Mouse (Mus musculus): ENCODE results near the gene Gaa.
"Not testable (repeated sequence)": the region's sequence is repeated elsewhere in the genome, so short reads cannot be mapped to it uniquely, and the experiment has no call there.

Gene Gaa

DNA sequence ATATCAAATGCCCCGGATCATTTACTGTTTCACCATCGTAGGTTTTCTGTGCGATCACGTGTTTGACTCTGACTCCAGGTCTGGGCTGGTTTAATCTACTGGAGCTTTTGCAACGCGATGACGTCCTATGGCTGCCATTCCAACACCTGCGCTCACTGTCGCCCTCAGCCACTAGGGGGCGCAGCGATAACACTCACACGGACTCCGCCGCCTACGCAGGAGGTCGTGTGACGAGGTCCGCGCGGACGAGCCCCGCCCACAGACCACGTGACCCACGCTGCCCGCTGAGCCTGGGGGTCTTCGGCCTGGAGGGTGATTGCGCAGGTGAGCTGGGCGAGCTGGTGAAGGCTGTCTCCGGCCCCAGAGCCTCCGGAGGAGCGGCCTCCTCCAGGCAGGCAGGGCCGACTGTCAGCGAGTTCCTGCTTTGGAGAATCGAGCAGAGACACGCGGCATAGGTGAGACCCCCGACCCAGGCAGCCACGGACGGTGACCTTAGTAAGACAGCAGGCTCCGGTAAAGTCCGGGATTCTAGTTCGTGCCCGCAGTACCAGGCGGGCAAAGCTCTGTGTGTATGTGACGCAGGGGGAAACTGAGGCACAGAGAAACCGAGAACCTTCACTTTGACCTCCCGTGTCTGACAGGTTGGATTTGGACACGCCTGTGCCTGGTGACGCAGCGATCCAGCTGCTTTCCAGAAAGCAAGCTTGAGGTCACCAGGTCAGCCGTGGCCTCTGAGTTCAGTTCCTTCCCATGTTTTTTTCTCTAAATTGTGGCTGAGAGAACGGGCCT is at the start of gene Gaa:
TSS of gene Gaa (plus strand) at position 120 of the 789 bp plus-strand sequence.
- DNase-seq: peak; percentile 98

DNA sequence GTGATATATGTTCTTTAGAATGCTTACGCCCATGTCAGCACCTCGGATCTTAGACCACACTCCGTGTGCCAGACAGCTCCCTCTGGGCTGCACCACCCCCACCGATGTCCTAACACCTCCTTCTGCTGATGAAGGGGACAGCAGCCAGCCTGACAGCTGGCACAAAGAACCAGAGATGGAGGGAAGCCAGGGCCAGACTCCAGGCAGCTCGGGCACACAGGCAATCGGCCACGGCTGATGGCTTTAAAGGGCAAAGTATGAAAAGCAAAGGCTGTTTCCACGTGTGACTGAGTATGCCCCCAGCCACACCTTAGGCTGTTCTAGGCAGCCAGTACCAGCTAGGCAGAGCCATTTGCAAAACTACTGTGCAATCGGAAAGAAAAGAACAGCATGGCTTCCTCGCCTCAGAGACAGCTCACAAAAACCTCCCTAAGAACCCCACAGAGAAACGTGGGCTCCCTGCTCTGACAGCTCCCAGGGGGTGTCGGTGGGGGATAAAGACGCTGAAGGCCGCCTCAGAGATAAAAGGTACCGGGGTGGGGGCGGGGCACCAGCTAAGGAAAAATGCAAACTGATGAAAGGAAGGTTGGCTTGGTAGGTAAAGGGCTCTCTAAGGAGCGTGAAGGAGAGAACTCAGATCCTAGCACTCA is 47.7 kb upstream of the Gaa start:
- peak; percentile 91 to 94 for DNase-seq

DNA sequence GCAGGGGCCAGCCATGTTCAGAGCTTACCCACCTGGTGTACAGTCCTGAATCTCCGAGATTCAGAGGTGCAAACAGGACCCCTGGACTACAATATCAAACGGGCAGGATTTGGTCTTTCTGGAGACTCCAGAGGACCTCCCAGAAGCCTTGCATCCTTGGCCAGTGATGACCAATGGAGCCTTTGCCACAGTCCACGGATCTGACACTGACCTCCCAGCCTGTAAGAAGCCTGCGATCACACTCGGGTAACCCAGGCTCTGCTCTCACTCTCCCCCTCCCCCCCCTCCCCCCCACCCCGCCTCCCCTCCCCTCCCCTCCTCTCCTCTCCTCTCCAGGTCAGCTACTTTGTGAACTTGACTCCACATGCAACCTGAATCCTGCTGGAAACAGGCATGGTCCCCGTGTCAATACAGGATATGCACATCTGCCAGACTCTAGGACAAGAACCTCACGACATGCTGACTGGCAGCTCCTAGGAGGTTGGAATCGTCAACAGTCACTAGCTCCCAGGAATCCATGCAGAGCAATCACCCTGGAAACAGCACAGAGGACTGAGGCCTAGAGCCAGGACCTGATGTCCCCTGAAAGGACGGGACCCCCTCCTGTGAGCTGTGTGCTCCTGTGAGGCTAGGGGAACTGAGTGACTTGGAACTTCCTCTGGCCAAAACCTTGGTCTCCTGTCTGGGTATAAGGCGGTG is 45.7 kb upstream of the Gaa start:
- no peak for DNase-seq

DNA sequence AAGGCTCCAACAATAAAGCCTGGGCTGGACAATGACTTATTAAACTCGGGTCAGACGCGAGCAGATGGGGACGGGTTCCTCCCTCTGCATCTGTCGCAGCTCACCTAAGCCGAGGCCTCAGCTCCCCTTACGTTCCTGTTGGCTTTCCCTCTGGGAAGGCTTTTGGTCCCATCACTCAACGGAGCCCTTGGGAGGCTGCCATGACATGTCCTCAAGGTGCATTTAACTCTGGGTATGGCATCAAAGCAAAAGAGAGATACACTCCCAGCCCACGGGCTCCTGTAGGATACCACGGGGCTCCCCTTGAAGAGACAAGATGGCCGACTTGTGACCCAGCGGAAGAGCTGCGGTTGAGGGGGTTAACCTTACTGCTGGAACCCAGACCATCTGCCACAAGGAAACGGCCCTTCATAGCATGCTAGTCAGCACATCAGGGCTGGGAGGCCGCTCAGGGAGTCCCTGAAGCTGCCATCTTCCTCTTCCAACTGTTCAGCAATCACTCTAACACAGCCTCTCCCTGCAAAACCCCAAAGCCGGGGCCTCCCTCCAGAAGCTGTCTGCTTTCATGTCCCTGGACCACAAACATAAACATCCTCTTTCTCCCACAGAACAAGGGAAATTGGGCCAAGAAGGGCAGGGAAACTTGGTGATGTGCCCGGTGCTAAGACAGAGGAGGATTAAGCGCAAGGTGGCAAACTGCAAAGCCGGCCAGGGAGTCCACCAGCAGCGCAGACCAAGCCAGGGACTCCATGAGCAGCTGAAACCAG is 44.4 kb upstream of the Gaa start:
- DNase-seq: peak in 1 of 2 experiments; percentile 43

DNA sequence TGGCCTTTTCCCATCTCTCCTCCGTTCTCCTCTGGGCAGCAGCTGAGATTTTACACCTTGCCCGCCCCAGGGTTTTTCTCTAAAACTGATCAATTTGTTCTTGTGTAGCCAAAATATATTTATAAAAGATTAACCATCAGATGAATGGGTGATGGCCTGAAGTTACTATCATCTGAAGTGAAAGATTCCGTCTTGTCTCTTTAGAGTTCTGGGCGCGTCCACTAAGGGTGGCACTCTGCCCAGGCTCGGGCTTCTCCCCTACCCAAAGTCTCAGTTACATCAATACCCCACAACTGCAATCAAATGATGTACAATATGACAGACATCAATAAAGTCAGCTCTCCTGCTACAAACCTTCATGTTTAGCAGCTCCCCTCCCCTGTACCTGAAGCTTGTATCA is 42.8 kb upstream of the Gaa start:
- DNase-seq: no peak

DNA sequence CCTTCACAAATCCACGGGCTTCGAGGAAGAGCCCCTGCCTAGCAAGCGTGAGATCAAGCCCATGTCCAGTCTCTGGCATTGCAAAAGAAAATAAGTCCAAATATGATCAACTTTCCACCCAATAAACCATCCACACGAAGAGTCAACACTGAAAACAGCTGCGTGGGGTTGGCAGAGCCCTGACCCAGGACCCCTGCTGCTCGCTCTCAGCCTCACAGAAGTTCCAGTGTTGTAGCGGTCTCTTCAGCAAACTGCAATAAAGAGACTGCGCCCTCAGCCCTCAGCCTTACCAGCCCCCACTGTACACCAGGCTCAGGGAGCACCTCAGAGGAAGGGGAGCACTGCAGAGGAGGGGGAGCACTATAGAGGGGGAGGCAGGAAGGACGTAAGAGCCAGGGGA is 42.1 kb upstream of the Gaa start:
- DNase-seq: no peak

DNA sequence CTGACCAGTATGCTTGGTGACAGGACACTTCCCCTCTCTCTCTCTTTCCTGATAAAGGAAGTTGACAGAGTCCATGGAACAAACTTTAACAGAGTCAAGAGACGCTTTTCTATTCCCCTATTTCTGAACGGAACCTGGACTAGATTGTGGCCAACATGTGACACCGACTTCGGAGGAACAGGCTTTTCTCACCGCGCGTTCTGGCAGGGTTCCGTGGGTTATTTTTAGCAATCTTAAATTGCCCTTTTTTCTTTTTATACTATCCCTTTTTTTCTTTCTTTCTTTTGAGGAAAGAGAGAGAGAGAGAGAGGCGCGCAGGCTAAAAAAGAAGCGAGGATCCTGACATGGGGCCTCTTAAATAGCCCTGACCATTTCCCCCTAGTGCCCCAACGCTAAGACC is 40.1 kb upstream of the Gaa start:
- peak in 1 of 2 experiments; percentile 42 for DNase-seq

DNA sequence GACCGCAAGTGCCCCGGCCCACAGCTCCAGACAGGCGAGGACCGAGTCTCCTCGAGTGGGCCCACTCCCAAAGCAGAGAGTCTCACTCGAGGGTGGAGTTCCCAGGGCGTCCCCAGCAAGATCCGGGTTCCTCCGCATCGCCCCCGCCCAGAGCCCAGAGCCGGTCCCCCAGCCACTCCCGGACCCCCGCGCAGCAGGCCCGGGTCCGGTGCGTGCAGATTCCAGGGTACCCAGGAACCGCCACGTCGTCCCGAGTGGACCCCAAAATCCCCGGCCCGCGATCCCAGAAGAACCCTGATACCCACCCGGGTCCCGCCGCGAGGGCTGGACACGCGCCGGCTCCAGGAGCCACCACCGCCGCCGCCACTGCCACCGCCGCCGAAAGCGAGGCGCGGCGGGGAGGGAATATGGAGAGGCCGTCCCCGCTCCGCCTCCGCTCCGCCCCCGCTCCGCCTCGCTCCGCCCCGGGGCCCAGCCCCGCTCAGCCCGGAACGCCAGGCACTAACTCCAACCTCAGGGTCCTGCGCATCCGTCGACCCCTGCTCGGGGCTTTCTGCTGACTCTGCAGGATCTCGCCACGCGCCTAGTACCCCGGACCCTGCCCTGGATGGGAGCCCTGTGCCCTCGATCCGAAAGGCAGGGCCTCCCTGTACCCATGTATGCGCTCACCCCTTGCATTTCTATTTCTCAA is 39.5 kb upstream of the Gaa start, which contains the start of the genes Tbc1d16 and Ccdc40:
TSS of gene Tbc1d16 (minus strand) at position 409 of the 691 bp plus-strand sequence.
TSS of gene Ccdc40 (plus strand) at position 482 of the 691 bp plus-strand sequence.
- DNase-seq: peak; percentile 63 to 73

DNA sequence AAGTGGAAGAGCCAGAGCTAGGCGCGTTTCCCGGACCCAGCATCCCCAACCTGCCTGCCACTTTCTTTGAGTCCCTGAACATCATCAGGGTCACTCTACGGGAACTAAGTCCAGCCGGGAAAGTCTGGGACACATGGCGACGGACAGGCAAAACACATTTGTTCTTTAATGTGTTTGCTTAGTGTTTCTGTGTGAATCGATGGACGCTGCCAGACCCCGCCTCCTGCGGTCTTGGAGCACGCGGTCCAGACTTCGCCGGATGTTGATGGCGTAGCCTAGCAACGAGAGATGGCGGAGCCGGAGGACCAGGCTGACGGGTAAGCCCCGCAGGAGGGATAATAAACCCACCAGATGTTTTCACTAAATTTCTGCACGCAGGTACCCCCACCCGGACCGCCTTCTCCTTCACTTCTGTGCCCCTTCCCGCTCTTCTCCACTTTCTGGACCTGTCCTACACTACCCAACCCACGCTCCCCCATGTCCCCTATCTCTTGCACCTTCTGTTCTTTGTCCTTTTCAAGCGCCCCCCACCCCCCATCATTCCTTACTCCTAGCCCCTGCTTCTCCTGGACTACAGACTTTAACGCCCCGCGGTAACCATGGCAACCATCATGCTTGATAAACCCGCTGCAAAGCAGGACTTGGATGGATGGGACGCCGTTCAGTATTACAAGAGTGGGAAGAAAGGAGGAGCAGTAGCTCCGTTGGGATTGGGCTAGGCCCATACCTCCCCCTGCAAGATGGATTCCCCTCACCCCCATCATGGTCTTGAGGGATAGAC is 38.7 kb upstream of the Gaa start:
- peak in 1 of 2 experiments; percentile 53 for DNase-seq

DNA sequence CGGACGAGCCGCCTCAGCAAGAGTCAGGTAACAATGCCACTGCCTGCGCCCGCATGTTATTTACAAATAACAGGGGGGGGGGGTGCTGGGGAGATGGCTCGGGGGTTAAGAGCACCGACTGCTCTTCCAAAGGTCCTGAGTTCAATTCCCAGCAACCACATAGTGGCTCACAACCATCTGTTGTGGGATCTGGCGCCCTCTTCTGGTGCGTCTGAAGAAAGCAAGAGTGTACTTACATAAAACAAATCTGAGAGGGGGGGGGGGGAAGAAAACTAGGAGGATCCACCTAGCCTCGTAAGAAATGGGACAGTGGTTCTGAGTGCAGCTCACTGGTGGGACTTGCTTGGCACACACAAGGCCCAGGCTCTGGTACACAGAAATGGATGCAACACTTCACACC is 32.9 kb upstream of the Gaa start:
- DNase-seq: no peak

DNA sequence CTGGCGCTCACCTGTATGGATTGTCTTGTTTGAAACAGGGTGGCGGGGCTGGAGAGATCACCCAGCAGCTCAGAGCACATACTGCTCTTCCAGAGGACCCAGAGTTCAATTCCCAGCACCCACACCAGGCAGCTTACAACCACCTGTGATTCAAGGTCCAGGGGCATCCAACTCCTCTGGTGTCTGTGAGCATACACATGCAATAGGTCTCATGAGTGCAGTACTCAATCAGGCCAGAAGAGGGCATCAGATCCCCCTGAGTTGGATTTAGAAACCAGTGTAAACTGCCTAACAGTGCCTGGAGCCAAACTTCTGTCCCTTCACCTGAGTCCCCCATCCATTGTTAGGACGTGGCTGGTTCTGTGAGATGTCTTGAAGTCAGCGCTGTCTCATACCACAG is 32.1 kb upstream of the Gaa start:
- peak; percentile 52 to 66 for DNase-seq

DNA sequence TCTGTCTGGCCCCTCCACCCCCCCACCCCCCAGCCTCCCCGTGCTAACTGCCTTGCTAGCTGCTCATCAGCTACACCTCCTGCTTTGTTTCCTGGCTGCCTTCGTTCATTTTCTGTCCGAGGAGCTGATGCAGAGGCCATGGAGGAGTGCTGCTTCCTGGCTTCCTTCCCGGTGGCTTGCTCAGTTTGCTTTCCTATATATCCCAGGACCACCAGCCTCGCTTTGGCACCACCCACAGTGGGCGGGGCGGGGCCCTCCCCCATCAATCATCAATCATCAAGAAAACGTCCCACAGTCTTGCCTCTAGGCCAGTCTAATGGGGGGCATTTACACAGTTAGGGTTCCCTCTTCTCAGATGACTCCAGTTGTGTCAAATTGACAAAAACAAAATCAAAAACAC is 31.3 kb upstream of the Gaa start:
- no peak for DNase-seq

DNA sequence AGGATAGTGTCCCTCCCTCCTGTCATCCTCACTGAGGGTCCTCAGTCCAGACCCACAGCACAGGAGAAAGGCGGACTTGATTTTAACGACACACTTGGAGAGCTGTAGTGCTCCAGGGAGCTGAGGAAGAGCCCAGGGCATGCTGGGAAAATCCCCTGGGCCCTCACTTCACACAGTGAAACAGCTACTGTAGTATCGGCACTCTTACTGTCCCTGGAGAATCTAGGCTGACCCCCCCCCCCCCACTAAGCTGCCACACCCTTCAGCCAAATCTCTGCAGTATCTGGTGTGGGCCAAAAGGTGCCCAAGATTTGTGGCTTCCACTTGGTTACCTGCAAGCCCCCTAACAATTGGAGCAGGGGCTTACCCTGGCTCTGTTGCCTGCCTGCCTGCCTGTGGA is 30.7 kb upstream of the Gaa start:
- DNase-seq: no peak

DNA sequence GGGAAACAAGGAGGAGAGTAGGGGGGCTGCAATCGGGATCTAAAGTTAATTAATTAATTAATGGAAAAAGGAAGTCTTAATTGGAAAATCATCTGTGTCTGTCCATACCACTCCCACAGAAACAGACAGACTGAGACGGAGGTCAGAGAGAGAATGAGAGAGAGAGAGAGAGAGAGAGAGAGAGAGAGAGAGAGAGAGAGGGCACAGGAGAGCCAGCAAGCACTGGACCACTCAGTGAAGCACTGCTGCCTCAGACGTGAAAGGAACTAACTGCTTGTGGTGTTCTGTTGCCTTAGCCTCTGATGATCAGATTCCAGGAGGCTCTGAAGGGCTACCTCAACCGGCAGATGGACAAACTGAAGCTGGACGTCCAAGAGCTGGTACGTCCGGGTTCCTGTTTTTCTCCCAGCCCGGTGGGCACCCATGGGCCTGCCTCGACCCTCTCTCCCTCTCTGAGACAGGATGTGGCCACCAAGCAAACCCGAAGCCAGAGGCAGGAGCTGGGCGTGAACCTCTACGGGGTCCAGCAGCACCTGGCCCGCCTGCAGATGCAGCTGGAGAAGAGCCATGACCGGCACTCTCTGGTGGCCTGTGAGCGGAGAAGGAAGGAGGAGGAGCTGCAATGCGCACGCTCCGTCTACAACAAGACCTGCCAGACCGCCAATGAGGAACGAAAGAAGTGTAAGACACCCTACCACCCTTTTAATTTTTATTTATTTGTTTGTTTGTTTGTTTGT is 30.0 kb upstream of the Gaa start:
- DNase-seq: no peak

DNA sequence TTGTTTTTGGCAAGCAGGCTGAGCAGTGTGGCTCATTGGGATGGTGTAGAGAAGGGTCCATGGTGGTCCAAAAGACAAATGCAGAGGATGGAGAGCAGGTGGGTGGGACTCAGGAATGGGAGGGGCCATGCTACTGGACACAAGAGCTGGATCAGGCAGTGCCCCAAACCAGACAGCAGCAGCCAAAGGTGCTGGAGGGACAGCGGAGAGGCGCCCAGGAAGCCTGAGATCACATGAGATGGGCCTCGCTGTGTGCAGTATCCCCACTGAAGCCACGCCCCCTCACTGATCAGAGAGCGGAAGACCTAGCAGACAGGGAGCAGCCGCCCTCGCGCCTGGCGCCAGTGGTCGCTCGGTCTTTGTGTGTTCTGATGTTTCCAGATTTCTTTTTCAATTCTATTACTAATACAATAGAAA is 29.4 kb upstream of the Gaa start:
- DNase-seq: no peak

DNA sequence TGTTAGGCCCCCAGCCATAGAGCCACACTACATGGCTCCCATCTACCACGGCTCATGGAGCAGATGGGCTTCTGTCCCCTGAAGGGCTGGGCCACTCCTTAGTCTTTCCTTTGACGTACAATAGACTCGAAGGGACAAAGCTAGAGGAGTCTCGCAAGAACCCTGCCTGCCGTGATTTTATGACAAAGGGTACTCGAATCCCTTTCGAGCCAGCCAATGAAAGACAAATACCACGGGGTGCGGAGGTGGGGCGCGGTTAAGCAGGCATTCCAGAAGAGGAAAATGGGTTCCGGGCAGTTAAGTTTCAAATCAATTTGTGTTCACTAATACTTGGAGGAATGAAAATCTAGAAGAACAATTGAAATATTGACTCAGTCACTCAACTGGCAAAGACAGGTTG is 28.2 kb upstream of the Gaa start:
- DNase-seq: no peak

DNA sequence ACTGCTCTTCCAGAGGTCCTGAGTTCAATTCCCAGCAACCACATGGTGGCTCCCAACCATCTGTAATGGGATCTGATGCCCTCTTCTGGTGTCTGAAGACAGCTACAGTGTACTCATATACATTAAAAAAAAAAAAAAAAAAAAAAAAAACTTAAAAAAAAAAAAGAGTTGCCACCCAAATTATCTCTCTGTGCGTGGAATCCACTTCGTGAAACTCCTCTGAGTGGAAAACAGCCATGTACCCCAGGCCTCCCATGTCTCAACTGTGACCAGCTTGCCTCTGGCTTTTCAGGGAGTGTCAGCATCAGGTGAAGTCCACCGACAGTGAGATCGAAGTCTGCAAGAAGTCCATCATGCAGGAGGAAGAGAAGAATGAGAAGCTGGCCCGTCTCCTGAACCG is 22.1 kb upstream of the Gaa start:
- DNase-seq: not testable (repeated sequence)

DNA sequence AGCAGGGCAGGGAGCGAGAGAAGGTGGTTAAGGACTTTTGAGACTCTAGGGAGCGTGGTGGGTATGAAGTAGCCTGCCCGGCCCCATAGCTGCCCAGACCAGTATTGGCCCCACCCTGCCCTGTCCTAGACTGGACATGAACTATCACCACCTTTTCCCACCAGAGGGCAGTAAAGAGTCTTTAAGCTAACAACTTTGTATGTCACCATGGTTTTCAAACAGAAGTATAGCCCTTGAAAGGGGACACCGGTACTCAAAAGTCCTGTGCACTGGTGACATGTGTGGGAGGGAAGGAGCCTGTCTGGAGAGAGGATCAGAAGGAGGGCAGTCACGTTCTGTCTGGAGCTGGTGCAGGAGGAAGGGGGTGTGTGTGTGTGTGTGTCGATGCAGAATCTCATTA is 18.7 kb upstream of the Gaa start:
- DNase-seq: peak; percentile 56 to 82

DNA sequence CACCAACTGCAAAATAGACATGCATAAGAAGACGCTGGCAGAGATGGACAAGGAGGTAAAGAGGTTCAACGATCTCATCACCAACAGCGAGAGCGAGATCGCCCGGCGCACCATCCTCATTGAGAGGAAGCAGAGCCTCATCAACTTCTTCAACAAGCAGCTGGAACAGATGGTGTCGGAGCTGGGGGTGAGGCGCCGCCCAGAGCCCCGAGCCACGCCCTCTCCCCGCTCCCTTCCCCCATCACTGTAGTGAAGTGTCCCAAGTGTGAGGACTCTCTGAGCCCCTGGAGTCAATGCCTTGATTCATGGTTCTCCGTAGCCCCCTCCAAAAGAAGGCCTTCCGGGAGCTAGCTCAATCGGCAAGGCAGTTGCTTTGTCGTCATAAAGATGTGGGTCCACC is 16.7 kb upstream of the Gaa start:
- no peak for DNase-seq

DNA sequence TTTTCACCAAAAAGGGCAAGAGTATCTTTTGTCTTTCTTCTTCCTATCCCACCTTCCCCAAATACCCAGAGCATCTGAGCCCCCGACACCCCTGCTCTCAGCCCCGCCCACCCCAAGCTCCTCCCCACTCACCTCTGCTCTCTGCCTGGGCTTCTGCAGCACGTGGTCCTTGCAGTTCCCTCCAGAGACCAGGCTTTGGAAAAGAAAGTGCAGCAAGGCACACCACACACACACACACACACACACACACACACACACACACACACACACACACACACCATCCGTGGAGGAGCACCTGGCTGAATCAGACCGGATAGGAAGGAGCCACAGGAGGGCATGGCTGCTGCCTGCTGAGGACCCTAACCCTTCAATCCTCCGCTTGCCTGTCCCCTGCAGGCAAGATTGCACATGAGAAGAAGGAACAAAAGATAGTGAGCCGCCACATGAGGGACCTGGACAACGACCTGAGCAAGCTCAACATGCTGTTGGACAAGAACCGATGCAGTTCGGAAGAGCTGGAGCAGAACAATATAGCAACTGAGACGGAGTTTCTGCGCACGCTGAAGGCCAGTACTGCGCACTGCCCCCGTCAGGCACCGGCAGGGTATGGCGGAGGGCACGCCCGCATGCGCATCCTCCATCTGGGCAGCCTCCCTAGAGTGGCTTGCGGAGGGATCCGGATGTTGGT is 14.7 kb upstream of the Gaa start:
- peak; percentile 55 to 69 for DNase-seq

All from cerebellum, postnatal 36 days (tissue).